Mouse (Mus musculus) heart, adult 2 months (tissue): Measurements from ENCODE around the gene Smarcd3.

Experiments used
- CTCF ChIP-seq: fragments of 200-600 bp; IDR thresholded peaks from 2 replicates; pipeline ENCODE4 v1.8.1; 2022; ENCODE audit warnings: antibody characterized with exemption, mild to moderate bottlenecking, moderate library complexity
- EP300 ChIP-seq: fragments of 200-500 bp; IDR thresholded peaks from 2 replicates; pipeline ENCODE4 v1.6.1; 2011; ENCODE audit warnings: low read depth, low read length, control low read depth; ENCODE audit not compliant: insufficient read depth
- POLR2A ChIP-seq: fragments of 200-500 bp; IDR thresholded peaks from 2 replicates; pipeline ENCODE4 v1.6.1; 2011; ENCODE audit warnings: mild to moderate bottlenecking, low read depth, low read length, control low read depth; ENCODE audit not compliant: insufficient read depth

DNA sequence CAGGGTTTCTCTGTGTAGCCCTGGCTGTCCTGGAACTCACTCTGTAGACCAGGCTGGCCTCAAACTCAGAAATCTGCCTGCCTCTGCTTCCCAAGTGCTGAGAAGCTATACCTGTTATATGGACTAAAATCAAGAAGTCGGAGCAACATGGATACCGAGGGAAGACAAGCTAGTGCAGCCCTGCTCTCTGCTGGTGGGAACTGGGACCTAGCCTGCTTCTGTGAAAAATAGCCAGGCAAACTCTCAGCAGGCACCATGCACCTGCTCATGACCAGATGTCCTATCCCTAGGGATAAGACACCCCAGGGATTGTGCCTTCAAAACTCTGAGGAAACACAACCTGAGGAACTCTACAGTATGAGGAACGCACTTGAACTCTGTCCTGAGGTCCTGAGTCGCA lies 12.8 kb upstream of the Smarcd3 start:
- TF ChIP-seq POLR2A (no peak), CTCF (peak; percentile 7; the same call in 1 of the 2 replicates), EP300 (no peak)
